Mouse (Mus musculus) lung, postnatal 36 days (tissue): ENCODE measurements around the gene Rtn4r.
"Not testable (repeated sequence)": the region's sequence is repeated elsewhere in the genome, so short reads cannot be mapped to it uniquely, and the experiment has no call there.

ENCODE experiments used
- DNase-seq: peaks from one replicate; pipeline ENCODE4 v3.0.0; 2022; ENCODE audit warnings: mixed read lengths

Gene Rtn4r

DNA sequence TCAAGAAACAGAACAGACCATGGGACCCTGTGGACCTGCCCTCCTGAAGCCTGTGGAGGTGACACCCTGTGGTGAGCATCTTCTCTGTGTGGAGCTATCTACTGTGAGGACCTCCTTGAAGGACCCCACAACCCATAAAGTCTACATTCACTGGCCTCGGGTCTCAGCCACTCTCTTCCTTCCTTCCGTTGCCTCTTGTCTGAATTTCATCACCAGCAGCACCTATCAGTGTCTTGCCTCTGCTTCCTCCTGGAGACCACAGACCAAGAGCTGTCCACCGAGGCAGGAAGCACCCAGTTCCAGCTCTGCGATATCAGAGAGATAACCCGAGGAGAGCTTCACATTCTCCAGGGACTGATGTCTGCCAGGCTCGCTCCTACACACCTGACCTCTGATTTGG is 31.8 kb downstream of the Rtn4r start:
- DNase-seq, result no peak

DNA sequence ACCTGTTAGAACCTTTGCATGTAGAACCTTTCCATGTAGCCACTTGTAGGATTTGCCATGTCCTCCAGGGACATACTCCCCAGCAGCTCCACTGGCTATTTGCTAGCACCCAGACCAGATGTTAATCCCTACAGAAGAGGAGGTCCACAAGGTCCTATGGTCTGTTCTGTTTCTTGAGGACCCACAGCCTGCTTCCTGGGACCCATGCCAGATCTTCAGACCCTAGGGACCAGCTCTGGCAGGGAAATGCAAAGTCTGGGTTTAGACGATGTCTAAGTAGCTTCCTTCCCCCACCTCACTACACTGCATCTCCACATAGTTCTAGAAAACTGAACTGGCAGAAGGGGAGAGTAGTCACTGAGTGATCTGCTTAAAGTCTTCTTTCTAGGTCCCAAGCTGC is 32.3 kb downstream of the Rtn4r start:
- DNase-seq, result peak; percentile 24

DNA sequence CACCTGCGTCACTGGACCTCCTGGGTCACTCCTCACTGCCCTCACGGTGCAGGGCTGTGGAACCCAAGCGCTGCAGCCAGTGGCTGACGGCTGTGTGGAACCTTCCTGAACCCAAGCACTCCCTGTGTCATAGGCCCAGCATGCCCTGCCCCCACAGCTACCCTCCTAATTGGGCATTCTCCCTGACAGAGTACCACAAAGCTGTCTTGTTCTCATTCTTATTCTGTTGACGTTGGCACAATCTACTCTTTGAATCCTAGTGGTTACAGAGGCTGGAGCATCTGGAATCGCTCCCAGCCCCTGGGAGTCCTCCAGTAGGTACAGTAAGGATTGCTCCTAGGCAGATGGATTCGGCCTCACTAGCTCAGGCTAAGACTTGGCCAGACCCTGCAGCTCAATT is 33.1 kb downstream of the Rtn4r start:
- no peak for DNase-seq

DNA sequence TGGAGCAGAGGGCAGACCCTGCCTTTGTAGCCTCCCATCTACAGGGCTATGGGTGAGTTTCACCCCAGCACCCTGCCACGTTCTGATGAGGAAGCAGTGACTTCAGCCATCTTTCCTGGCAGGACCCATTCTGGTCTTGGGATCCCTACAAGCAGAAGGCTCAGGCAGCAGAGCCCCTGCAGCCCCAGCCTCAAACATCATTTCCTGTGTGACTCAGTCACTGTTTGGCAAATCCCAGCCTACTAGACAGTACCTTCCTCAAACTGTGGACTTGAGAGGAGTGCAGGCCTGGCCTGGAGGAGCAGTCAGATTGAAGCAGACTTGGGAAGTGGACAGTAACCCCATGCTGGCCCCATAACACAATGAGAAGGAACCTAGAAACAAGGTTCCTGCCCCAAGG is 33.7 kb downstream of the Rtn4r start:
- no peak for DNase-seq

DNA sequence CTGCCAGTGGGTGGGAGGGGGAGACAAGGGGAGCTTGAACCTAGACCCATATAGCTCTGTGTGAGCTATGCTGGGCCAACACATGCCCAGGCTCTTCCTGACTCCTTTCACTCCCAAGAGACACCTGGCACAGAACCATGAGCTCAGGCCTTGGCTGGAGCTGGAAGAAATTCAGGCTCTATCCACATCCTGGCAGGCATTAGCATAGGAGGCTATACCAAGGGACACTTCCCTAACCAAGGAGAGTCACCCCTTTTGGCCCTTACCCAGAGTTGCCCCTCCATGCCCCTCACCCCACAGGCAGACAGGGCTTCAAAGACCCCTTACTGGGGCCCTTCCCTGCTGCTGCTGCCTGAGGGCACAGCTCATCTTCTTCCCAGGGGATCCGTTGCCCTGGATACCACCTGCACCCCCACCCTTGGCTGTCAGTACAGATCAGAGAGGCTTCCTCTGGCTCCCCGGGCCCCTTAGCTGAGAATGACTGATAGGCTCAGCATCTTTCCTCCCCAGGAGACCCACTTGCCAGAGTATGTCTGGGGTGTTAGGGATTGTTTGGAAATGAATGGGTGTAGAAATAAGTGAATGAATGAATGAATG is 37.3 kb downstream of the Rtn4r start:
- no peak for DNase-seq

DNA sequence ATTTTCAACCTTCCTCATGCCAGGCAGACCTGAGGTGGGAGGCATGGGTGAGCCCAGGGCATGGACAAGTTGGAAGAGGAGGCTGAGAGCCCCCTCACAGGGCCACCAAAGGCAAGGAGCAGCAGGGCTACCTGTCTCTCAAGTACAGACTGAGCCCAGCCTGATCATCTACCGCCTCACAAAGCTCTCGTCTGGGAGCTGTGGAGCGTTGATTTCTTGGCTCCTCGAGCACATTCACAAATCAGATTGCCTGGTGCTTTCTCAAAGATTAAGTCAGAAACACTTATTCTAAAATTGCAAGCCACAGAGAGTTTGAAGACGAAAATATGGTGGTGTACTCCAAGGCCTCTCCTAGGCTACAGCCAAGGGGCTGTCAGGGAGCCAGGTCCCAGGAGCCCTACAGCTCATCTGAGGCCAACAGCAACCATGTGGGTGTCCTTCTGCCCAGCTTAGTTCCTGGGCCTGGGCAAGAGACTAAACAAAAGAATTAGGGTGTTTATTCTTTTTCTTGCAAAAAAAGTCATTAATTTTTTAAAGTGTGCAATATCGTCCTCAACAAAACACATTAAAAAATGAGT is 39.3 kb downstream of the Rtn4r start:
- DNase-seq, result no peak

DNA sequence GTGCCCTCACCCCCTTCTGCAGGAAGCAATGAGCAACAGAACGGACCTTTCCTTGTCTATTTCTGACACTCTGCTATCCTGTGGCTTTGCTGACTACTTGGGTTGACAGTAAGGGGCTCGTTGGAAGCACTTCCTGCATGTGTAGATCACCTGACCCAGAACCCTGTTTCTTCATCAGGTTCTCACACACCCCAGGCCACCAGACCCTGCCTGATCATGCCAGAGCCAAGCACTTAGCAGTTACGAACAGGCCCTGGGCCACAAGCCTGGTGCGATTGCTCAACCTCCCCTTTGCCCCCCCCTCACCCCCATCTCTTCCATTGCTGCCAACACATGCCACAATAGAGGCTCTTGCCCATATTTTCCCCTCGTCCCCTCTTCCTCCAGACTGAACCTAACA is 41.7 kb downstream of the Rtn4r start:
- DNase-seq, result no peak

DNA sequence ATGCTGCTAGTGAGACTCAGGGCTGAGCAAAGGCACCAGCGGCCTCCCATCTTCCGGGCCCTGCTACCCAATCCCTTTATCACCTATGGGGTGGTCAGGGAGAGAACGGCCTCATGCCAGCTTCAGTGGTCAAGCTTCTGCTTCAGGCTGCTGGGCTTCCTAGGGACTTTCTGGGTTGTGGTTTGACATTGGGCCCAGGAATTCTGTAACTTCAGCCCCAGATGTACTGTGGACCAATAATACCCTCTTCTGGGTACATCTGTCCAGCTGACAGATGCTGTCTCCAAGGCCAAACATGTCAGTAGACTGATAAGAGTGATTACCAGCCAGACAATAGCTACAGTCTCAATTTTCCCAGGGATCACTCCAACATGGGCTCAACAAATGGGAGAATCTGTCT is 42.3 kb downstream of the Rtn4r start:
- DNase-seq, result no peak

DNA sequence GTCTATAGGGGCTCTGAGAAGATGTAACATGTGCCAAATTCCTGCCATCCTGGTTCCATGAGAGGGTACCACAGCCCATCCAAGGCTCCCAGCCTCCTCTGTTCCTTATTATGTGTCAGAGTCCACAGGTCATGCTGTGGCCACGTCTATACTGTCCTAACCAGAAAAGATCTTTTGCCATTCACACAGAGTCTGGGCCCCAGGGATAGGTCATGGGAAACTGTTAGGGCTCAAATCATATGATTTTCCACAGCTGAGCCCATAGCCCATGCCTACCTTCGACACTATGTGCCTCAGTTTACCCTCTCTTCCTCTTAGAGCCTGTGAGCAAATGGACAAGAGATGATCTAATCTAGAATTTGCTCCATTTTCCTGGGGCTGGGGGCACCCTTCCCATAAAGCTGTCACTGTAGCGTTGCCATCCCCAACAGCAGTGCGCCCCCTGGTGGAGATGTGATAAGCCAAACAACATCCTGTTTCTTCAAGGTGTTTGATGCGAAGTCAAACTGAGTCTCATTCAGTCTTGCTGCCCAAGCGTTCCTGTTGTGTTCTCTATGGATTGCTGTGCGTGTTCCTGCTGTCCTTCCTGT is 44.9 kb downstream of the Rtn4r start:
- DNase-seq, result peak; percentile 79

DNA sequence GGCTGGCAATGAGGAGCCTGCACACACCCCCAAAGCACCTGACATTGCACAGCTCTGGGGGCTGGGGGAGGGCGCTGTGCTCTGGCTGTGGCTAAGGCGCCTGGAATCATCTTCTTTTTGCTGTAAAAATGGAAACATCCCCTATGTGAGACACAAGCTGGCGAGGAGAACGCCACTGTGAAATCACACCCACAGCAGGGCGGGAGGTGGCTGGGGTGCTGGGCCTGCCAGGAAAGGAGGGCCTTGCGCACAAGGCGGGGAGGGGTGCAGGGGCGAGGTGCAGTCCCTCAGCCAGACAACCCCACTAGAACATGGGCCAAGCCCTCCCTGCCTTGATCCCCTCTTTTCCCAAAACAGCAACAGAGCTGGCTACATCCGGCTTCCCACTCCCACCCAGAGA is 45.8 kb downstream of the Rtn4r start:
- DNase-seq, result no peak

DNA sequence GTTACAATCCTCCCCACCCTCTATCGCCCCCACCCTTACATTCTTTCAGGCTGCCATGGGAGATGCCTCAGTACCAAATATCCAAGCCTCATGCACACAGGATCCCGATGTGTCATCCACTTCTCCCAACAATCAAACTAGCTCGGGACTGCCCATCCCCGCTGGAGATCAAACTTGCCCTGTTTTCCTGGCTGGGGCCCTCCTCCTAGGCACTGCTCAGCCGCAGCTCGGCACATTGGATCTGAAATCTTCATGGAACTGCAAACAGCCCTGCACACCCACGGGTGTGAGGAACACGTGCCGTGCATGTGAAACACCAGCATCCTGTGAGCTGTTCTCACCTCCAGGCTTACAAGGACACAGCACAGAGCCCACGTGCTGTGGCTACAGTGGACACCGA is 46.3 kb downstream of the Rtn4r start:
- DNase-seq, result no peak

DNA sequence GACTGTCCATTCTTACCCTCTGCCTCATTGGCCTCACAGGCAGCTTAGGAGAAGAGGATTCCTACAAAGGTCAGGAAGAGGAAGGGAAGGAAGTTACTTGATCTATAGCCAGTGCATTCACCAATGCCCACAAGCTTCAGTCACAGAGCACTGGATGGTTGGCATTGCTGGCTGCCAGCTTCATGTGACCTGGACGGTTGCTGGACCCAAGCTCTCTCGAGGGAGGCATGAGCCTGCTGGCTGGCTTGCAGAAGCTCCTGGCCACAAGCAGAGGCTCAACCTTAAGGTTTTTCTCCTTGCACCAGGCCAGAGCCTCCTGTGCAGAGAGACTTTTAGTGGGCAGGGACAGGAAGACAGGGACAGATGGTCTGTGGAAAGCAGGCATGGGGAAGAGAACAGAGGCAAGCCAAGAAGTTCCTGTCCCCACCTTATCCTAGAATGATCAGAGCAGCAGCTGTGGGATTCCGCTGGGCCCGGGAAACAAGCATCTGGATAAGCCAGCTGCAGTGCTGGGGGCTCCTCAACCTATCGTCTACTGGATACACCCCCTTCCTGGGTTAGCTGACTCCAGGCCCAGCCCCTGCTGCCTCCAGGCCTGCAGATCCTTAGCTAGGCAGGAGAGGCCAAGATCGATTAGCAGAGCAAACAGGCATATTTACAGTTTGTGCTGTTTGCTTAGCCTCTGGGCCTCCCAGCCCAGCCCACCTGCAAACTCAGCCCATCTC is 48.5 kb downstream of the Rtn4r start:
- DNase-seq, result no peak

DNA sequence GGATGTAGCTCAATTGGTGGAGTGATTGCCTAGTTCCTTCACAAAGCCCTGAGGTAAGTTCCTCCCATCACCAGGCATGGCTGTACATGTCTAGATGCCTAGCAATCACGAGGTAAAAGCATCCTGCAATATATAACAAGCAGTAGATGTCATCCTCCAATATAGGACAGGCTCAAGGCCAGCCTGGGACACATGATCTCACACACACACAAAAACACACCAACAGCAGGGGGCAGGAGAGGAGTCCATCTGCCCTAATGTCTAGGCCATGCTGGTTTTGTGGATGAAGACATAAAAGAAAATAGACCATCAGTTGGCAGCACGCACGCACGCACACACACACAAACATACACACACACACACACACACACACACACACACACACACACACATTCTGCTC is 49.3 kb downstream of the Rtn4r start:
- peak; percentile 21 for DNase-seq

DNA sequence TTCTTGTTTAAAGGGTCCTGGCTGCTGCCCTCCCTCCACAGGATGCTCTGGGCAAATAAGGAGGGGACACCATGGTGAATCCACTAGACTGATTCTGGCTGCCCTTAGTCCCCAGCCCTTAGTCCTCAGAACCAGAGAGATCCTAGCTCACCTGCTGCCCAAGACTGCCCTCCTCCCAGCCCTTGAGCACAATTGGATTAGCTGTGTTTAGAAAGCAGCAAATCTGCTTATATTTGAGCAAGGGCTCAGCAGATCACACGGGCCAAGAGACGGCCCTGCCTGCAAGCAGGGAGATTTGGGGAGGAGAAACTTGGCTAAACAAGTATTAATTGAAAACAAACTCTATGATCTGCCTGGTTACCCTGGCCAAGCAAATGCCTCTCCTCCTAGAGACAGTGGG is 52.1 kb downstream of the Rtn4r start:
- DNase-seq, result no peak

DNA sequence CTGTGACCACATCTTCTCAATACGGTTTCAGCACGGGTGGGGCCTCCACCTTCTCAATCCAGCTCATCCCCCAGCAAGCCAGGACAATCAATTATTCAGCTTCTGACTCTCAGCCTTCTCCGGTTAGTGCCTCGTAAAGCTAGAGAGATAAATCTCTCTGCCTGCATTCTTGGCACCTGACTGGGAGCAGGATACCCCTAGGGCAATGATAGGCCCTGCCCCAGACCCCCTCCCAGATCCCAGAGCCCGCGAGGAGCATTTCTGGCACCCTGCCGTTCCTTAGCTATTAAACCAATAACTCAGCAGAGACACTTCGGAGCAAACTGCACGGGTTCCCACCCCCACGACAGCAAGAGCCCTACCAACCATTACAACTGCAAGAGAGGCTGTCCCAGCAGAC is 54.0 kb downstream of the Rtn4r start:
- DNase-seq, result no peak

DNA sequence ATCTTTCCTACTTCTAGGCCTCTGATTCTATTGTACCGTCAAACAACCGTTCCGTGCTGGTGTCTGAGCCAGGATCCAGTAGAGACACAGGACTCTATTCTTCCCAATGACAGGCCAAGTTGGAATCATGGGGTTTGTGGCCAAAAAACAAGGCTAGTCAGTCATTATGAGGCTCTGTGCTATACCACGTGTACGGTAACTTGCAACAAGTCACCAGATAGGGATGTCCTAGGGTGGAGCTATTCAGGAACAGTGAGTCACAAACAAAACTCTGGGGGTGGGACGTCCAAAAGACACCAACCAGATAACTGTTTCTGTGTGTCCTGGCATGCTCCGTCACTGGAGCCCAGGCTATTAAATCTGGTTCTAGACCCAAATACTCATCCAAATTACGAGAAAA is 55.3 kb downstream of the Rtn4r start:
- no peak for DNase-seq

DNA sequence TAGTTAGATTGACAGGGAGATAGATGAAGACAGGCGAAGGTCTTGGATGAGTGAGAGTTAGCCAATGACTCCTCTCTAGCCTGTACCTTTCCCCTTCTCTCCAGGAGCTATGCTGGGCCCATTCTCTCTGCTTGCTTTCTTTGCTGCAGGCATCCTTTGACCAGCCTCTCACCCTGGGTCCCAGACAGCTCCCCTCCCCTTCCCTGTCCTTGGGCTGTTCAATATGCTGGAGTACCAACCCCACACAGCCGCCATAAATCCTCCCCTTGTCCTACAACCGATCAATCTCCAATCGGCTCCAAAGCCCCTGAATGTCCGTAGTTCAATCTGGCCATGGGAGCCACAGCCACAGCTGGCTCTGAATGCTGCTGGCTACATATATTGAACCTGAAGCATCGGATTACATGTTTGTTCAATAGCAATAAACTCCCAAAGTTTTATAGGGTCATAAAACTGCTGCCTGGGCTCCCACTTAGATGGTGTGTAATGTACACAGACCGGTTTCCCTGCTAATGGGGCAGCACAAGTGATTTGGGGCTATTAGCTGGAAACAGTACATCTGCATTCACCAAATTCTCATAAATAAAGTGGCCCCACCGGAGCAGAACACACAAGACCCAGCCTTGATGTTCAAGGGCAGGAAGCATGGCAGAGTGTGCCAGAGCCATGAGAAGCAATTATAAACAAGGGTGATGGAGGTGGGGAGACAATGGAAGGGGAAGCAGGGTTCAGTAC is 58.4 kb downstream of the Rtn4r start:
- no peak for DNase-seq

DNA sequence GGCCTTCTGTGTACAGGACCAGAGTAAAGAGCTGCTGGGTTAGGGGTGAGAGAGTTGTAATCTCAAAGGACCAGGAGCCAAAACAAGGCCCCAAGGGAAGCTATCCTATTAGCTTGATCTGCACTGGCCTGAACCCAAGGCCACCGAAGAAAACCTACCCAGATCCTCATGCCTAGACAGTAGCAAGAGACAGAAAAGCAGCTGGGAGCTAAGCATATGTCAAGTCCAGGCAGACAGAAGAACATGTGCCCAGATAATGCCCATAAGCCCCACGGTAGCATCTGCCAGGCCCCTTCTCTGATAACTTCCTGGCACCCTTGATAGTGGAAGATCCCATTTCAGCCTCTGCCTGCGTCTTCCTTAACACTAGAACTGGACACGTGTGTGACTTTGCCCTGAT is 59.4 kb downstream of the Rtn4r start:
- DNase-seq, result no peak

DNA sequence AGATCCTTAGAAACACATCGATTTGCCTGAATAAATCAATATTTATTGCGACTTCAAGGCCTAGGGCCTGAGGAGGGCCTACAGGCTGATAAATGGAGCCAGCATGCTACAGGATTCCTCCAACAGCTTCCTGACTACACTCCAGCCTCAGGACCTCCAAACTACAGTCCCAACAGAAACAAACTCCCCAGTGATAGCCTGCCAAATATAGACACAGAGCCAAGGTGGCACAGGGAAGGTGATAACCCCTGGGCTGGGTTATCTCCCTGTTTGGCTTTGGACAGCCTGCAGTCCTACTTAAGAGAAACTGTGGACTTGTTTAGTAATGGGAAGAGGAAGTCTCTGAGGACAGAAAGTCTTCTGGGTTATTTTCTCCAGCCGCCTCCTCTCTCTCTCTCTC is 59.8 kb downstream of the Rtn4r start:
- no peak for DNase-seq

DNA sequence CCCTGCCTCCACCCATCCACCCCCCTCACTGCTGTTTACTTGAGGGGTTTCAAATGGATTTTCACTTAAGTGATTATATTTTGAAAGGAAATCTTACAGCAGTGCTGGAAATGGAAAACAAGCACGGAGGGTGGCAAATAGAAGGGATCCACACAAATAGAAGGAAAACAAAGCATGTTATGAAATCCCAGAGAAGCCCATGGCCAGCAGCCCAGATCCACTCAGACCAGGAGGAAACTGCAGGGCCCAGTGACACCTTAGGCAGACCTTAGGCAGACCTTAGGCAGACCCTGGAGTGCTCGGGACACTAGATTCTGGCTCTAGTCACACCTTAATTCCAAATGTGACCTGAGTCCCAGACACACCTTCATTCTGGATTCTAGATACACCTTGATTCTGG is 63.6 kb downstream of the Rtn4r start:
- peak; percentile 53 for DNase-seq

DNA sequence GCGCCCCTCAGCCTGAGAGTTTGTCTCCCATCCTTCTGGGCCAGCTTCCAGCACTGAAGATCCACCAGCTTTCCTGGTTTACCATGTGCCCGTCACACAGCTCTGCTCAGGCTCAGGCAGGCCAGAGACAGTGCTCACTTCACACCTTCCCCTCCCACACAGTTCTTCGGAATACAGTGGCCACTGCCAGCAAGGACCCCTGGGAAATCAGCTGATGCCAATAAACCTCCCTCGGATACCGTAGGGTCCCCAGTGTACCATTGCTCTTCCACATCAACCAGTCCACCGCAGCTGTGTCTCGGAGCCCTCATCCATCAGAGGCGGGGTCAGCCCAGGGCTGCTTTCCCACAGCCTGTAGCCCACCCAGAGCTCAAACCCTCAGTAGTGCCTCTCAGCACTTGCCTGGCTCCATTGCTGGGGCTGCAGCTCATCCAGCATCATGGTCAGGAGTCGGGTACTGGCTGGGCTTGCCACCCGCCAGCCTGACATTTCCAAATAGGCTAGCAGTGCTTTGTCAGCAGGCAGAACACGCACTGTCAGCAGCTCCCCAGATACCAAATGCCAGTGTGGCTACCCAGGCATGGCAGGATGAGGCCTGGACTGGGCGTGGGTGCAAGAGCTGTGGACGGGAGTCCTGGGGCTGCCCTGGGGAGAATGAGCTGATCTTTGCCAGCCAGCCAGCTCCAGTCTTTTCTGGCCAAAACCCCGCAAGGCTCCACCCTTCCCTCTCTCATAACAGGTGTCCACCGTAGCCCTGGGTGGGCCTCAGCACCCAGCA is 67.0 kb downstream of the Rtn4r start:
- no peak for DNase-seq

DNA sequence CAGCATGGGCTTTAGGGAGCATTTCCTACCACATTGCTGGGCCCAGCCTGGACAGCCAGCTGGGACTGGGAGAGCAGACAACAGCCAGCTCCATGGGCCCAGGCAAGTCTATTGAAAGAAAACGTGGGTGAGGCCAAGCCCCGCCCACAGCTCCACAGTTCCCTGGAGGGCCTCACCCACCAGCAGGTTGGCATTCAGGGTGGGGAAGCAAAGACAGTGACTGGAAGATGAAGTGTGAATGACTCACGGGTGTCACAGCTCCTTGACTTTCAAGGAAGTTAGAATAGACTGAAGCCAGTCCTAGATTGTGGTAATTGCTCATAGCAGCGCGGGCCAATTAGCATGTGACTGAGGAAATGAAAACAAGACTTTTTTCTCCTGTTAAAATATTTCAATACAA is 67.6 kb downstream of the Rtn4r start:
- DNase-seq, result peak; percentile 29

DNA sequence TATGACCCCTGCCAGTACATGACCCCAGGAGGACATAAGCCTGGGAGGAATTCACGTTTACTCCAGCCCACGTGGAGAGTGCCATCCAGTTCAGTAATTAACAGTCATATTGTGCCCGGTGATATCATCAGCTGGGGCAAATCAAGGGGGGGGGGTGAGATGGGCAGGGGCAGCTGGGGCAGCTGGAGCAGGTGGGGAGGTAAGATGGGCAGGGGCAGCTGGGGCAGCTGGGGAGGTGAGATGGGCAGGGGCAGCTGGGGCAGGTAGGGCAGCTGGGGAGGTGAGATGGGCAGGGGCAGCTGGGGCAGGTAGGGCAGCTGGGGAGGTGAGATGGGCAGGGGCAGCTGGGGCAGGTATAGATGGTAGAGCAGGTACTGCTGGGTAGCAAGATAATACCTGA is 68.1 kb downstream of the Rtn4r start:
- not testable (repeated sequence) for DNase-seq
